Mouse (Mus musculus) limb, embryonic 14.5 days (tissue): Measurements from ENCODE around the gene Cd22. TPM values are rescaled to one million over a fixed set of nuclear protein-coding genes. Genes with fewer than 3 reads are reported as not detected.

Experiments
- ATAC-seq: fragments of 200-750 bp; cut with Nextera tagmentation; 2 replicates; pipeline ENCODE4 v1.8.0; 2017; ENCODE audit warnings: low read depth, moderate number of reproducible peaks, moderate TSS enrichment; ENCODE audit not compliant: low FRiP score
- DNase-seq: peaks from one replicate; pipeline ENCODE4 v3.0.0-alpha.2; 2015; ENCODE audit warnings: low spot score
- H3K27ac ChIP-seq: fragments of 300-500 bp; sonication (generic); replicated peaks from 2 replicates; pipeline ENCODE4 v1.5.1; 2014; ENCODE audit warnings: low read depth, mild to moderate bottlenecking, low read length, moderate library complexity, mixed read lengths
- H3K27me3 ChIP-seq: fragments of 300-500 bp; sonication (generic); 2 replicates; pipeline ENCODE4 v1.6.1; 2014; ENCODE audit warnings: low read length, mixed read lengths; ENCODE audit not compliant: control insufficient read depth, insufficient read depth
- H3K36me3 ChIP-seq: fragments of 300-500 bp; sonication (generic); 2 replicates; pipeline ENCODE4 v1.6.1; 2014; ENCODE audit warnings: mild to moderate bottlenecking, low read length, moderate library complexity, mixed read lengths; ENCODE audit not compliant: control insufficient read depth, insufficient read depth
- H3K4me1 ChIP-seq: fragments of 300-500 bp; sonication (generic); 2 replicates; pipeline ENCODE4 v1.6.1; 2014; ENCODE audit warnings: antibody characterized with exemption, low read length, mixed read lengths; ENCODE audit not compliant: control insufficient read depth, insufficient read depth
- H3K4me2 ChIP-seq: fragments of 300-500 bp; sonication (generic); replicated peaks from 2 replicates; pipeline ENCODE4 v1.6.1; 2014; ENCODE audit warnings: low read depth, mild to moderate bottlenecking, low read length, moderate library complexity; ENCODE audit not compliant: severe bottlenecking
- H3K4me3 ChIP-seq: fragments of 300-500 bp; sonication (generic); replicated peaks from 2 replicates; pipeline ENCODE4 v1.5.1; 2014; ENCODE audit warnings: low read length
- H3K9ac ChIP-seq: fragments of 300-500 bp; sonication (generic); 2 replicates; pipeline ENCODE4 v1.6.1; 2014; ENCODE audit warnings: mild to moderate bottlenecking, low read depth, low read length, moderate library complexity; ENCODE audit not compliant: severe bottlenecking
- H3K9me3 ChIP-seq: fragments of 300-500 bp; sonication (generic); 2 replicates; pipeline ENCODE4 v1.6.1; 2016; ENCODE audit warnings: low read length; ENCODE audit not compliant: control insufficient read depth
- POLR2A ChIP-seq: fragments of 200-500 bp; IDR thresholded peaks from 2 replicates; pipeline ENCODE4 v1.8.0; 2012; ENCODE audit warnings: inconsistent platforms, mild to moderate bottlenecking, moderate library complexity, borderline replicate concordance; ENCODE audit not compliant: insufficient read depth, insufficient read length; ENCODE audit errors: extremely low read depth
- WGBS: fragments of 180-500 bp; shearing (Covaris S2); extraction: QIAGEN DNeasy Blood & Tissue Kit; methylation state at CpG from one replicate; pipeline ENCODE4 v1.1.7; 2014; 5-methylcytosine and 5-hydroxymethylcytosine counted together
- polyA plus RNA-seq, 2 experiments: library from polyadenylated mRNA; depleted of rRNA in 1 of 2; stranded (reverse) in 1 of 2; unstranded in 1 of 2; fragments of >200 nt; fragmentation: Nextera tagmentation in 1 of 2; extraction: Ambion mirVana in 1 of 2; gene quantifications; 2 replicates each; pipeline versions ENCODE4 v1.2.1 to v1.2.3; 2012 to 2014

Gene Cd22
- polyA plus RNA-seq, 2 experiments: 0.10 to 0.11 TPM

- no peaks in the 10 kb centered on the region for H3K9me3 ChIP-seq
- no peaks in the 10 kb centered on the region for H3K27me3 ChIP-seq
- ATAC-seq (no peak), DNase-seq (no peak)
- no peak within 1 kb of the TSS for H3K4me2 ChIP-seq
- H3K36me3 ChIP-seq: no peaks in the 10 kb centered on the region
- no peaks in the 10 kb centered on the region for H3K4me1 ChIP-seq
- H3K27ac ChIP-seq: no peak within 1 kb of the TSS
- no peak for TF ChIP-seq POLR2A
- WGBS: 86% methylated on average over 6 of the region's 6 CpGs
- H3K9ac ChIP-seq: no peak within 1 kb of the TSS
- no peak within 1 kb of the TSS for H3K4me3 ChIP-seq
These were observed 24.1 kb downstream of the Cd22 start, which contains the start of gene Ffar3 for GRCm38 (mm10) chr7:30856078-30856477. TSS of gene Ffar3 (minus strand) at chr7:30856178.

- DNase-seq: no peak
- H3K9ac ChIP-seq: no peak overlapping the region
- no peak overlapping the region for H3K4me3 ChIP-seq
- no peak overlapping the region for H3K27ac ChIP-seq
- no peaks in the 10 kb centered on the region for H3K4me1 ChIP-seq
- TF ChIP-seq POLR2A: no peak
- WGBS: 69% methylated on average over 1 of the region's 1 CpGs
- H3K27me3 ChIP-seq: no peaks in the 10 kb centered on the region
- no peak for ATAC-seq
- H3K4me2 ChIP-seq: no peak overlapping the region
- H3K36me3 ChIP-seq: no peaks in the 10 kb centered on the region
- H3K9me3 ChIP-seq: no peaks in the 10 kb centered on the region
These were observed 28.7 kb downstream of the Cd22 start for GRCm38 (mm10) chr7:30851421-30851820.

GRCm38 (mm10) chr7:30847934-30848333 lies 32.2 kb downstream of the Cd22 start:
- DNase-seq (no peak), ATAC-seq (no peak)
- Histone ChIP-seq H3K9ac (no peak overlapping the region), H3K4me1 (0 out of 2 replicates have a peak, but pooled peaks cover 2% of the 10 kb centered on the region), H3K27me3 (no peaks in the 10 kb centered on the region), H3K4me3 (no peak overlapping the region), H3K9me3 (no peaks in the 10 kb centered on the region), H3K4me2 (no peak overlapping the region), H3K27ac (no peak overlapping the region), H3K36me3 (no peaks in the 10 kb centered on the region)
- TF ChIP-seq POLR2A: no peak
- 72% methylated on average over 6 of the region's 6 CpGs for WGBS

GRCm38 (mm10) chr7:30847386-30847785 lies 32.8 kb downstream of the Cd22 start:
- ATAC-seq: no peak
- no peak overlapping the region for H3K27ac ChIP-seq
- DNase-seq: no peak
- H3K4me2 ChIP-seq: no peak overlapping the region
- H3K36me3 ChIP-seq: no peaks in the 10 kb centered on the region
- TF ChIP-seq POLR2A: no peak
- WGBS: 65% methylated on average over 5 of the region's 5 CpGs
- H3K27me3 ChIP-seq: no peaks in the 10 kb centered on the region
- no peaks in the 10 kb centered on the region for H3K9me3 ChIP-seq
- 0 out of 2 replicates have a peak, but pooled peaks cover 2% of the 10 kb centered on the region for H3K4me1 ChIP-seq
- H3K9ac ChIP-seq: no peak overlapping the region
- no peak overlapping the region for H3K4me3 ChIP-seq

GRCm38 (mm10) chr7:30846505-30847053 lies 33.6 kb downstream of the Cd22 start:
- no peaks in the 10 kb centered on the region for H3K36me3 ChIP-seq
- no peak overlapping the region for H3K9ac ChIP-seq
- ATAC-seq: no peak
- 74% methylated on average over 2 of the region's 2 CpGs for WGBS
- H3K4me2 ChIP-seq: no peak overlapping the region
- no peak overlapping the region for H3K4me3 ChIP-seq
- H3K4me1 ChIP-seq: 0 out of 2 replicates have a peak, but pooled peaks cover 2% of the 10 kb centered on the region
- no peak for DNase-seq
- no peaks in the 10 kb centered on the region for H3K27me3 ChIP-seq
- TF ChIP-seq POLR2A: no peak
- no peak overlapping the region for H3K27ac ChIP-seq
- no peaks in the 10 kb centered on the region for H3K9me3 ChIP-seq

DNA sequence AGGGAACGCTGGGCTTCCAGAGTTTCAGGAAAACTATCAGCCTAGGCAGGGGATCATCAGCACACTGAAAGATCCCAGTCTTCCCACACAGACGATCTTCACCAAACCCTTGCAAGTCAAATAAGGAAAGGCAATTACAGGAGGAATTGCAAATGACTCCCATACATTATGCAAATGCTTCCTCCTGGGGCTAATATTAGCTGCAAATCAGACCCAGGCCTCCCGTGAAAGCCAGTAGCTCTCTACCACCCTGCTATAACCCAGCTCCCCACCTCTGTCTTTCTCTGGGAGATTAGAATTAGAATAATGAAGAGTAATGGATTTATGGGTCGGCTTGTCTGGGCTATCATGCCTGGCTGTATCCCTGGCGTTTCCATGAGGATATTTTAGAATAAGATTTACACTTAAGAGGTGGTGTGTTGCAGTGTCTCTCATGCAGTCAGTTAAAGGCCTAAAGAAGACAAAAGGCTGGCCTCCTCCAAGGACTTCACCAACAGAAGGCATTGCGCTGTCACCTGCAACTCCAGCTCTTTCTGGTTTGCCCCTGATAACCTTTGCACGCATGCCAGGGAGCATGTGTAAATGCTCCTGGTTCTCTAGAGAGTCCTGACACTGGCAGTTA lies 35.4 kb downstream of the Cd22 start:
- ATAC-seq: no peak
- Histone ChIP-seq H3K4me3 (no peak overlapping the region), H3K36me3 (no peaks in the 10 kb centered on the region), H3K4me1 (0 out of 2 replicates have a peak, but pooled peaks cover 2% of the 10 kb centered on the region), H3K4me2 (no peak overlapping the region), H3K27ac (no peak overlapping the region), H3K9me3 (no peaks in the 10 kb centered on the region), H3K27me3 (no peaks in the 10 kb centered on the region), H3K9ac (no peak overlapping the region)
- 26% methylated on average over 7 of the region's 7 CpGs for WGBS
- no peak for TF ChIP-seq POLR2A
- DNase-seq: no peak
